Mouse (Mus musculus): ENCODE measurements around the gene Trabd2b. TPM values are rescaled to one million over a fixed set of nuclear protein-coding genes. Genes with fewer than 3 reads are reported as not detected.

Trabd2b gene
- polyA plus RNA-seq, 1 experiment from 2014 or later: 1.8 TPM

- H3K36me3 ChIP-seq: no peaks in the 10 kb centered on the region
- 0 out of 2 replicates have a peak, but pooled peaks cover 3% of the 10 kb centered on the region for H3K4me1 ChIP-seq
- no peaks in the 10 kb centered on the region for H3K9me3 ChIP-seq (replicated peaks)
- DNase-seq (ENCODE audit: low spot score): no peak
- H3K27me3 ChIP-seq (ENCODE audit: low read depth, poor library complexity, severe bottlenecking): no peaks in the 10 kb centered on the region
- 95% methylated on average over 2 of the region's 2 CpGs for WGBS
- H3K27ac ChIP-seq (replicated peaks): 0 out of 2 replicates have a peak overlapping the region, but pooled peaks have one; percentile 9
- no peak overlapping the region for H3K4me3 ChIP-seq
Observed at GRCm38 (mm10) chr4:114486885-114487531, 80.5 kb downstream of the Trabd2b start.

GRCm38 (mm10) chr4:114487701-114488100 is 81.2 kb downstream of the Trabd2b start:
- Histone ChIP-seq H3K9me3 (replicated peaks) (no peaks in the 10 kb centered on the region), H3K36me3 (no peaks in the 10 kb centered on the region), H3K27me3 (ENCODE audit: low read depth, poor library complexity, severe bottlenecking) (no peaks in the 10 kb centered on the region), H3K4me3 (no peak overlapping the region), H3K4me1 (no peaks in the 10 kb centered on the region), H3K27ac (replicated peaks) (no peak overlapping the region)
- no peak for DNase-seq (ENCODE audit: low spot score)
- WGBS: 84% methylated on average over 3 of the region's 3 CpGs

- H3K4me3 ChIP-seq: no peak overlapping the region
- H3K36me3 ChIP-seq: no peaks in the 10 kb centered on the region
- H3K27ac ChIP-seq (replicated peaks): no peak overlapping the region
- H3K9me3 ChIP-seq (replicated peaks): no peaks in the 10 kb centered on the region
- peaks cover 15% of the 10 kb centered on the region for H3K4me1 ChIP-seq
- WGBS: 81% methylated on average over 4 of the region's 4 CpGs
- H3K27me3 ChIP-seq (ENCODE audit: low read depth, poor library complexity, severe bottlenecking): no peaks in the 10 kb centered on the region
- no peak for DNase-seq (ENCODE audit: low spot score)
Observed at GRCm38 (mm10) chr4:114492157-114492556, 85.6 kb downstream of the Trabd2b start.

- H3K9me3 ChIP-seq (replicated peaks): no peaks in the 10 kb centered on the region
- no peak overlapping the region for H3K4me3 ChIP-seq
- H3K27me3 ChIP-seq (ENCODE audit: low read depth, poor library complexity, severe bottlenecking): no peaks in the 10 kb centered on the region
- no peak for DNase-seq (ENCODE audit: low spot score)
- peaks cover 15% of the 10 kb centered on the region for H3K4me1 ChIP-seq
- no peaks in the 10 kb centered on the region for H3K36me3 ChIP-seq
- 75% methylated on average over 2 of the region's 2 CpGs for WGBS
- no peak overlapping the region for H3K27ac ChIP-seq (replicated peaks)
Observed at GRCm38 (mm10) chr4:114494035-114494434, 87.5 kb downstream of the Trabd2b start.

- H3K4me1 ChIP-seq: peaks cover 15% of the 10 kb centered on the region
- H3K4me3 ChIP-seq: no peak overlapping the region
- H3K9me3 ChIP-seq (replicated peaks): no peaks in the 10 kb centered on the region
- H3K27ac ChIP-seq (replicated peaks): no peak overlapping the region
- H3K27me3 ChIP-seq (ENCODE audit: low read depth, poor library complexity, severe bottlenecking): no peaks in the 10 kb centered on the region
- H3K36me3 ChIP-seq: no peaks in the 10 kb centered on the region
- peak; percentile 39 for DNase-seq (ENCODE audit: low spot score)
- 61% methylated on average over 4 of the region's 4 CpGs for WGBS
Observed at GRCm38 (mm10) chr4:114495688-114496426, 89.3 kb downstream of the Trabd2b start.

GRCm38 (mm10) chr4:114499650-114500049 is 93.1 kb downstream of the Trabd2b start:
- Histone ChIP-seq H3K27me3 (ENCODE audit: low read depth, poor library complexity, severe bottlenecking) (no peaks in the 10 kb centered on the region), H3K4me3 (no peak overlapping the region), H3K9me3 (replicated peaks) (no peaks in the 10 kb centered on the region), H3K36me3 (no peaks in the 10 kb centered on the region), H3K4me1 (peaks cover 21% of the 10 kb centered on the region), H3K27ac (replicated peaks) (no peak overlapping the region)
- DNase-seq (ENCODE audit: low spot score): no peak
- 93% methylated on average over 1 of the region's 1 CpGs for WGBS

GRCm38 (mm10) chr4:114500317-114500716 is 93.8 kb downstream of the Trabd2b start:
- 86% methylated on average over 7 of the region's 7 CpGs for WGBS
- Histone ChIP-seq H3K27me3 (ENCODE audit: low read depth, poor library complexity, severe bottlenecking) (no peaks in the 10 kb centered on the region), H3K27ac (replicated peaks) (no peak overlapping the region), H3K4me1 (peaks cover 23% of the 10 kb centered on the region), H3K36me3 (no peaks in the 10 kb centered on the region), H3K4me3 (no peak overlapping the region), H3K9me3 (replicated peaks) (no peaks in the 10 kb centered on the region)
- DNase-seq (ENCODE audit: low spot score): no peak

GRCm38 (mm10) chr4:114501048-114501447 is 94.5 kb downstream of the Trabd2b start:
- no peak for DNase-seq (ENCODE audit: low spot score)
- Histone ChIP-seq H3K4me3 (no peak overlapping the region), H3K27me3 (ENCODE audit: low read depth, poor library complexity, severe bottlenecking) (no peaks in the 10 kb centered on the region), H3K36me3 (no peaks in the 10 kb centered on the region), H3K4me1 (peaks cover 16% of the 10 kb centered on the region), H3K9me3 (replicated peaks) (no peaks in the 10 kb centered on the region), H3K27ac (replicated peaks) (no peak overlapping the region)
- WGBS: 90% methylated on average over 1 of the region's 1 CpGs

GRCm38 (mm10) chr4:114501611-114502010 is 95.1 kb downstream of the Trabd2b start:
- DNase-seq (ENCODE audit: low spot score): no peak
- 86% methylated on average over 4 of the region's 4 CpGs for WGBS
- peaks cover 10% of the 10 kb centered on the region for H3K4me1 ChIP-seq

GRCm38 (mm10) chr4:114504227-114505041 is 97.9 kb downstream of the Trabd2b start:
- H3K27me3 ChIP-seq (ENCODE audit: low read depth, poor library complexity, severe bottlenecking): no peaks in the 10 kb centered on the region
- H3K9me3 ChIP-seq (replicated peaks): no peaks in the 10 kb centered on the region
- WGBS: 61% methylated on average over 11 of the region's 11 CpGs
- no peaks in the 10 kb centered on the region for H3K36me3 ChIP-seq
- no peak overlapping the region; the same call in 1 of the 2 replicates for H3K27ac ChIP-seq (replicated peaks)
- peaks cover 8% of the 10 kb centered on the region for H3K4me1 ChIP-seq
- no peak for DNase-seq (ENCODE audit: low spot score)
- H3K4me3 ChIP-seq: no peak overlapping the region

More at GRCm38 (mm10) chr4:114501611-114502010, 95.1 kb downstream of the Trabd2b start:
- Histone ChIP-seq H3K9me3 (replicated peaks) (no peaks in the 10 kb centered on the region), H3K27me3 (ENCODE audit: low read depth, poor library complexity, severe bottlenecking) (no peaks in the 10 kb centered on the region), H3K4me3 (no peak overlapping the region), H3K36me3 (no peaks in the 10 kb centered on the region), H3K27ac (replicated peaks) (no peak overlapping the region)

GRCm38 (mm10) chr4:114509601-114510000 is 103.1 kb downstream of the Trabd2b start:
- Histone ChIP-seq H3K36me3 (no peaks in the 10 kb centered on the region), H3K4me3 (no peak overlapping the region), H3K27me3 (ENCODE audit: low read depth, poor library complexity, severe bottlenecking) (no peaks in the 10 kb centered on the region), H3K9me3 (replicated peaks) (no peaks in the 10 kb centered on the region), H3K27ac (replicated peaks) (no peak overlapping the region), H3K4me1 (peaks cover 3% of the 10 kb centered on the region)
- no peak for DNase-seq (ENCODE audit: low spot score)
- 82% methylated on average over 6 of the region's 6 CpGs for WGBS

GRCm38 (mm10) chr4:114511649-114512048 is 105.1 kb downstream of the Trabd2b start:
- Histone ChIP-seq H3K4me3 (no peak overlapping the region), H3K4me1 (peaks cover 12% of the 10 kb centered on the region; the same call in 1 of the 2 replicates), H3K36me3 (no peaks in the 10 kb centered on the region), H3K9me3 (replicated peaks) (no peaks in the 10 kb centered on the region), H3K27ac (replicated peaks) (no peak overlapping the region), H3K27me3 (ENCODE audit: low read depth, poor library complexity, severe bottlenecking) (no peaks in the 10 kb centered on the region)
- 90% methylated on average over 3 of the region's 3 CpGs for WGBS
- DNase-seq (ENCODE audit: low spot score): no peak

Measured in midbrain, embryonic 10.5 days (tissue).